ENCODE assay signal across 29 mouse cellular contexts in the genomic region with DNA sequence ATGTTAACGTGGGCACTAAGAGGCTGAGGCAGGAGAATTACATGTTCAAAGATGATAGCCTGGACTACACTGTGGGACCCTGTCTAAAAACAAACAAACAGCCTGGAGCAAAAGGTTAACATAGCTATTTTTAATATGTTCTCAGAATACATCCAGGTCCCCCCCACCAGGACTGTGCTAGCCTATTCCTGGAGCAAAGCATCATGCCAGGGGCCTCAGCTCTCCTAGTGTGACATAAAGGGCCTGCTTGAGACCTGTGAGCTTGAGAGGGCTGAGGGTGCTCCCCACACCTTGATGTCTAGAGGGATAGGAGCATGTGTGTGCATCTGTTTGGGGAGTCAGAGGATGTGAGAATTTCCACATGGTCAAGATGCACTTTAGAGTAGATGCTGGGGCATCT. TPM values are rescaled to one million over a fixed set of nuclear protein-coding genes. Genes with fewer than 3 reads are reported as not detected.
"Had no signal": no experiment of that assay in that cellular context is flagged by ENCODE, and none has a peak within 500 bp of the region (broad histone marks: within the 10 kb centered on the region; RNA-seq: fewer than 3 reads in every experiment).

No protein-coding gene starts in this region.

- DNase-seq: heart, adult 18-20 months; heart, postnatal 10 days; heart, postnatal 4 days; kidney, adult 2 months; kidney, adult 9 months; kidney, postnatal 14 days; kidney, postnatal 36 days; layer of hippocampus, adult 9-11 months; layer of hippocampus, postnatal 36 days; left cerebral cortex, postnatal 4 days had no signal

- ATAC-seq: hindbrain, embryonic 16.5 days; inflammation-experienced regulatory T-cells, adult 6 months; intestine, embryonic 15.5 days; intestine, postnatal 0 days; liver, embryonic 12.5 days had no signal

- H3K27ac ChIP-seq: heart, embryonic 10.5 days; hindbrain, embryonic 13.5 days; intestine, embryonic 15.5 days; kidney, embryonic 15.5 days; kidney, postnatal 0 days; limb, embryonic 13.5 days; limb, embryonic 15.5 days; liver, embryonic 12.5 days; liver, embryonic 14.5 days had no signal

- H3K4me3 ChIP-seq: heart, embryonic 10.5 days; heart, embryonic 12.5 days; hindbrain, embryonic 13.5 days; intestine, embryonic 15.5 days; kidney, embryonic 15.5 days; limb, embryonic 13.5 days; limb, embryonic 15.5 days; liver, embryonic 12.5 days had no signal

RNA-seq across cellular contexts. Expression of gene Adad2, which starts 11.2 kb away (rescaled TPM):
- total RNA-seq: gastrocnemius, adult 8-10 months; heart, adult 18-20 months; heart, adult 8-10 months; heart, postnatal 10 days; heart, postnatal 25 days; heart, postnatal 4 days; left cerebral cortex, postnatal 10 days; liver, adult 2 months had no signal

RNA-seq across cellular contexts. Expression of gene Kcng4, which starts 11.7 kb away (rescaled TPM):
- total RNA-seq: heart, postnatal 4 days; left cerebral cortex, postnatal 4 days had no signal

RNA-seq across cellular contexts. Expression of gene Dnaaf1, which starts 48.7 kb away (rescaled TPM):
- total RNA-seq: gastrocnemius, adult 8-10 months; gastrocnemius, postnatal 25 days; heart, adult 8-10 months; heart, postnatal 10 days; heart, postnatal 25 days; heart, postnatal 4 days; left cerebral cortex, postnatal 10 days; liver, adult 2 months had no signal
